Comparison of ENCODE assay signal across 11 mouse cellular contexts in genomic region chr19:35621771-35622170, GRCm38 (mm10).
"Had no signal": no experiment of that assay in that cellular context is flagged by ENCODE, and none has a peak within 500 bp of the region (broad histone marks: within the 10 kb centered on the region; RNA-seq: fewer than 3 reads in every experiment).

No protein-coding gene starts in this region.

- DNase-seq: kidney, adult 11 months; kidney, adult 8-10 months; kidney, postnatal 10 days; kidney, postnatal 36 days; liver; lung, adult 18-20 months; lung, postnatal 10 days; lung, postnatal 36 days; retina, postnatal 1 day; right cerebral cortex, postnatal 4 days; thymus, postnatal 25 days had no signal
